Mouse (Mus musculus): ENCODE data around the gene Stat4.

- TF ChIP-seq POLR2A (IDR thresholded peaks at IDR 0.05; ENCODE audit: insufficient read depth, low read length): no peak
- TF ChIP-seq EP300 (IDR thresholded peaks at IDR 0.05; ENCODE audit: insufficient read depth, low read depth, low read length): no peak
These were observed 24.3 kb downstream of the Stat4 start for GRCm38 (mm10) chr1:52011227-52011626.
